Mouse (Mus musculus) macrophage (primary cell): ENCODE results near the gene Eif4e3. TPM values are rescaled to one million over a fixed set of nuclear protein-coding genes. Genes with fewer than 3 reads are reported as not detected.

Source experiments
- H3K27ac ChIP-seq: fragments of 350-480 bp; formaldehyde crosslinking; 2 replicates; pipeline ENCODE4 v1.9.0; 2021
- H3K36me3 ChIP-seq: fragments of 350-480 bp; formaldehyde crosslinking; 2 replicates; pipeline ENCODE4 v1.9.0; 2021; ENCODE audit errors: inconsistent target
- H3K4me3 ChIP-seq: fragments of 350-480 bp; formaldehyde crosslinking; 2 replicates; pipeline ENCODE4 v1.9.0; 2021; ENCODE audit errors: inconsistent target
- H3K79me2 ChIP-seq: fragments of 350-480 bp; formaldehyde crosslinking; 2 replicates; pipeline ENCODE4 v1.9.0; 2021; ENCODE audit errors: inconsistent target
- WGBS: methylation state at CpG from one replicate; pipeline ENCODE4 v1.1.7; 2026; ENCODE audit warnings: inconsistent platforms; ENCODE audit not compliant: missing documents; 5-methylcytosine and 5-hydroxymethylcytosine counted together
- polyA plus RNA-seq: library from polyadenylated mRNA; stranded (reverse); fragments of 250-400 nt; gene quantifications from 3 replicates; pipeline ENCODE4 v1.2.4, GENCODE M21; 2018; ENCODE audit warnings: inconsistent platforms

The Eif4e3 gene
- polyA plus RNA-seq, 1 experiment from 2014 or later: 25.3 TPM

DNA sequence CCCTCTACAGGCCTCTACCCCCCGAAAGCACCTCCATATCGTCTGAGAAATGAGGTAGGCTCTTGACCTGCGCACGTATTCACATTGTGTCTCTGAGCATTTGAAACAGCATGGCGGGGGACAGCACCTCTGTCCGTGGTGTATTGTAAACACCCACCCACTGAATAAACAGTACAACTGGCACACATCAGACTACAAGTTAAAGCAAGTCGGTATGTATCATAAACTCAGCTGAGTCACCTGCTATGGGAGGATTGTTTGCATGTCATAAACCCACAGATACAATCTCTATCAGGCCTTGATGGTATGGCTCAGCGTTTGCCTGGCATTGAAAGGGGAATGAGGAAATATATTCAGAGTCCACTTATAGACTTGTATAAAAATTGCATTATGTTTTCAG lies 10.8 kb upstream of the Eif4e3 start:
- Histone ChIP-seq H3K27ac (no peak overlapping the region), H3K79me2 (no peaks in the 10 kb centered on the region), H3K4me3 (no peak overlapping the region), H3K36me3 (no peaks in the 10 kb centered on the region)
- 82% methylated on average over 8 of the region's 8 CpGs for WGBS

DNA sequence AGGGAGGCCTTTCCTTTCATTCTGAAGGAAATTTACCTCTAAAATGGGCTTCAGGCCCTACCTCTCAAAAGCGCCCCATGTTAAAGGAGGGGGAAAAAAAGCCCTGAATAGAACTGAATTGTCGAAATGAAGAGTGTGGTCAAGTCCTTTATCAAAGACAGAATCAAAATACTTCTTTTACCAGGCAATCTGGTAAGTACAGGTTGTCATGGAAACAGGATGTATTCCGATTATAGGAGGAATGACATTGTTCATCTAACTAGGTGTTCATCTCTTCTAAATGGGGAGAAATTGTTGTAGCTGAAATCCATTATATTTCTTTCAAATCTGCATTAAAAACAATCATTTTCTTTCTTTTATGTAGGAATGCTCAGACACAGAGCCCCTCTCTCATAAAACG lies 7.9 kb upstream of the Eif4e3 start:
- no peak overlapping the region for H3K27ac ChIP-seq

DNA sequence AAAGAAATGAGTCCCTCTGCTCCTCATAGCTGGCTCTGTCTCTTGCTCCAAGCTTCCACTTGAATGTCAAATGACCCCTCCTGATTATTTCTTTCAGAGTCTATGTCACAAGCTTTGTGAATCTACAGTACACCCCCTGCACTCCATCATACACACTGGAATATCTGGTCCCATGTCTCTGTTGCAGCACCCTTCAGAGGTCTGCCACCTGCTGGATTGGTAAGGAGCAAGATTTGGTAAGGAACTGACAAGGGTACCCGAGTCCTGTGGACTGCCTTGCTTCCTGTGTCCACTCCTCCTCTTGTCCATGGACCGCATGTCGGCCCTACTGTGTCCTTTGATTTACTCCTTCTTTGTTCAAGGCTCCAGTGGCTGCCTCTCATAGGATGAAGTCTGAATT lies 5.2 kb upstream of the Eif4e3 start:
- Histone ChIP-seq H3K27ac (no peak overlapping the region), H3K4me3 (no peak overlapping the region), H3K36me3 (no peaks in the 10 kb centered on the region), H3K79me2 (no peaks in the 10 kb centered on the region)
- WGBS: 61% methylated on average over 3 of the region's 3 CpGs

More for the DNA sequence above, 7.9 kb upstream of the Eif4e3 start:
- WGBS: 91% methylated on average over 4 of the region's 4 CpGs
- Histone ChIP-seq H3K79me2 (no peaks in the 10 kb centered on the region), H3K4me3 (no peak overlapping the region), H3K36me3 (no peaks in the 10 kb centered on the region)

DNA sequence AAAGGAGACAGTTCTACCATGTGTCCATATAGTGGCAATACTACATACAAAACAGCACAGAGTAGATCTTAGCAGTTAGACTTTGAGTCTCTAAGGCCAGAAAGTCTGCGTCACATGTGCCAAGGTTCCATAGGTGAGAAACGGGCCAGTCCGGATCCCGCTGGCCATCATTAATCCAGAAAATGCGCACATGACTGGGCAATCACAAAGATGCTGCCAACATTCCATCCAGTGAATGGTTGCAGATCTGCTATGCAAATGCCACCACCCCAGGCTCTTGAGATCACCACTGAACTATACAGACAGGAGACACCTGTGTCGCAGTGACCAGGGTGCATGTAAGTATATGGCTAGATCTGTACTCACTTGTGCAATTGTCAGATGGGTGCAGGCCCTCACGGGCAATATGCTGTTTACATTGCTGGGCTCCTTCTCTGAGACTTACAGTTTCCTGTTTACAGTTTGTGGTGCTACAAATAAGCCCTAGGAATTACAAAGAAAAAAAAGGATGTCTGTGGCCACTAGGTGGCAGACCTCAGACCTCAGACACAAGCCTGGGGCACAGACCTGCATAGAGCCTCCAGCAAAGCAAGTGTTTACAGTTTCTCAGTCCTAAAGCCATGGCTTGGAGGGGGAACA lies 4.0 kb upstream of the Eif4e3 start:
- Histone ChIP-seq H3K36me3 (no peaks in the 10 kb centered on the region), H3K79me2 (no peaks in the 10 kb centered on the region), H3K4me3 (no peak overlapping the region), H3K27ac (no peak overlapping the region)
- 84% methylated on average over 7 of the region's 7 CpGs for WGBS

DNA sequence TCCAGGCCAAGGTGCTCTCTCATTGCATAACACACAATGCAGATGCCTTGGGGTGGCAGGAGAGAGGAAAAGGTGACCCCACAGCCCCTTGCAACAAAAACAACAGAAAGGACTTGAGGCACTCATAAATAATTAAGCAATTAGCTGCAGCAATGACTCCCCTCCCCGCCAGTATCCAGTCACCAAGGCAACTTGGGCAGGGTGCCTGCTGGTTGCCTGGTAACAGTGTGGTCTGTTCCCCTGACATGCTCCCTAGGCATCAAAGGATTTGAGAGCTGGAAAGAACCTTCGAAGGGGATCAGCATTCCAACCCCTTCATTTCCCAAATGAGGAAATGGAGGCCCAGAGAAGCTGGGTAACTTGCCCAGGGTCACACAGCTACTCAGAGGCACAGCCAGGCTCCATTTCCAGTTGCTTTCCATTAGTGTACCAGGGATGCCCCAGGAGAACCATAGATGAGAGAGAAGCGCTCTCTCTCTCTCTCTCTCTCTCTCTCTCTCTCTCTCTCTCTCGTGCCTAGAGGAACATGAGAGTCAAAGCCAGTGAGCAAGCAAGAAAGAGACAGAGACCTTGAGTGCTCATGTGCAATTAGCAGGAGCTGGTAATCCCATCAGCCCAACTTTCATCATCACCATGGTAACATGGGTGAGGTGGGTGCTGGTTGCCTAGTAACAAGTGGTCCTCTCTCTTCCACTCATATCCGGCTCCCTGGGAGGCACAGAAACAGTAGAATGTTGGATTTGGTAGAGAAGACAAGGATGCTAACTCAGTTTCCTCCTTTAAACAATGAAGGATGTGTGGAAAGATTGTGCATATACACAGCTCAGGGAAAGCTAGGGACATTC lies 3.1 kb upstream of the Eif4e3 start:
- Histone ChIP-seq H3K4me3 (no peak overlapping the region), H3K27ac (no peak overlapping the region), H3K36me3 (no peaks in the 10 kb centered on the region), H3K79me2 (peaks cover 7% of the 10 kb centered on the region)
- 84% methylated on average over 4 of the region's 5 CpGs for WGBS

DNA sequence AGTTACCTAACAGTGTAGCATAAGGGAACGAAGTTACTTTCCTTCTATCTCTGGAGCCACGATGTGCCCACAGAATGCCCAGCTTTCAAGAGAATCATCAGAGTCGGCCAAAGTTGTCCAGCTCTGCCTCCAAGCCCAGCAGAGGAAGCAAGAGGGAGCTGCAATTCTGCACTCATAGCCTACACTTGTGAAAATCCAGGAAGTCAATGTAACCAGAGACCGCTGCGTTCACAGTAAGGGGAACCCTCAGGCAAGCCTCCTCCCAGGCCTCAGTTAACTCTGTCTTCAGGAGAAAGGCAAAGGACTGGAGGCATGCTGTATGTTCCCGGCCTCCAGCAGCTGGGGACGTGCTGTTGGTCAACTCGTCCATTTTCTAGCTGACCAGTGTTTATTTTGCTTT lies 719 bp upstream of the Eif4e3 start:
- Histone ChIP-seq H3K4me3 (peak overlapping the region; percentile 57), H3K79me2 (peaks cover 31% of the 10 kb centered on the region), H3K27ac (peak overlapping the region; percentile 59), H3K36me3 (no peaks in the 10 kb centered on the region)
- 3% methylated on average over 8 of the region's 8 CpGs for WGBS

DNA sequence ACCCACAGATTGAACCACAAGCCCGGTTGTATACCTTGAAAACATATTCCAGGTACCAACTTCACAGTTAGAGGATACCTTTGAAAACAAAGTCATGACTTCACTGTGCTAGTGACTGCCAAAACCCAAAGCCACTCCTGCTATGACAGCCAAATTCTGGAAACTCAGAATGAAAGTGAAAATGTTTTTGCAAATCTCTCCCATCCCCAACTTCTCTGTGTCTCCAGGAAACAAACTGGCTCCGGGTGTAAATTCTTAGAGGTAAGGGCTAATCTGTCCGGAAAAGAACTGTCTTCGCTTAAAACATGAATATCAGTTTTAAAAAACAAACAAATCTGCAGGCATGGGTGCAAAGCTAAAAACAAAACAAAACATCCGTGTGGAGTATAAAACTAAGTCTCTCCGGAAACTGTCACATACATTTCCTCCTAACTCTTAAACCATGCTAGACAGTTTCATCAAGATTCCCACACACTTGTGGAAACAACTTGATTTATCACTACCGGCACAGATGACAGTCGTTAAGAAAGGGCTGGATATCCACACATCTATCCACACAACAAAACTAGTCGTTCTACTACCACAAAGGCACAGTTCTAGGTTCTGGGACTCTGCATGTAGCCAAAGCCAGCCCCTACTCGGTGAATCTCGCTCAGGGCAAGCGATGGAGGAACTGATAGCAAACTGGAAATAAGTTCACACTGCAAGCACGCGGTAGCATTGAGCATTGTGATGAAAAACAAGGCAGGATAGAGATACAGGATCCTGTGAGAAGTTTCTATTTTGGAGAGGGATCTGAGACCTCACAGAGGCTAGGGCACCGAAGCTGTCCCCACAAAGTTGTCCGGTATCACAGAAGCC lies 884 bp downstream of the Eif4e3 start:
- 7% methylated on average over 16 of the region's 16 CpGs for WGBS
- Histone ChIP-seq H3K27ac (peak overlapping the region; percentile 47), H3K36me3 (no peaks in the 10 kb centered on the region), H3K79me2 (peaks cover 47% of the 10 kb centered on the region), H3K4me3 (peak overlapping the region; percentile 73)

DNA sequence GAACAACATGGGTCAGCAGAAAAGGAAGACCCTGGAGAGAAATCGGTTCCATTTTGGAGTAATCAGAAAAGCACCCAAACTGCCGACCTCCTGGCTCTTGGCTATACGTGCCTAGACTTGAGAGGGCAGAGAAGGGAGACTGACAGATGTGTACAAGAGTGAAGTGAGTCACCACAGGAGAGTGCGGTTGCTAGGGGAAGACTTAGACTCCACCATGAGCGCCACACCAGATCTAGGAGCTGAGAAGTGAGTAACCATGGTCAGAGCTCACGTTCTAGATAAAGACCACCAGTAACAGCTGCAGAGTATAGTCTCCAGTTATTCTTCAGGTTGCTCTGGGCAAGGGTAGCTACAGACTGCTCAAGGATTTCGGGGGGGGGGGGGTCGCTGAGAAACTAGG lies 3.3 kb downstream of the Eif4e3 start:
- Histone ChIP-seq H3K27ac (no peak overlapping the region), H3K36me3 (no peaks in the 10 kb centered on the region), H3K4me3 (no peak overlapping the region), H3K79me2 (peaks cover 71% of the 10 kb centered on the region)
- 92% methylated on average over 8 of the region's 8 CpGs for WGBS

DNA sequence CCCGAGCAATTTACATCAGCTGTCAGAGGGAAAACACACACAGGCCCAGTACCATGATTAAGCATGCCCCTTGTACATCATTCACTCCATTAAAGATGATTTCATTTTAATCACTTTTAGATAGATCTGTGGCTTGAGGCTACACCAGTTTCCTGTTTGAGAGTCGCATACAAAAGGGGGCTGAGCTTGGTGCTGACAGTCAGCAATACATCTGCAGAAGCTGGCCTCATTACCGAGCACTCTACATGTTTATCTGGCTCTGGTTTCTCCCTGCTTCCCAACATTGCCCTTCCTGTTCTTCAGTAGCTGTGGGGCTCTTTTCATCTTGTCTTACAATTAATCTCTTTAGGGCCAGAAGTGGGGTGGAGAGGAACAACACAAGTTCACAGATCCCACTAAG lies 6.1 kb downstream of the Eif4e3 start:
- peaks cover 88% of the 10 kb centered on the region for H3K79me2 ChIP-seq
- H3K27ac ChIP-seq: no peak overlapping the region
- no peak overlapping the region for H3K4me3 ChIP-seq
- H3K36me3 ChIP-seq: no peaks in the 10 kb centered on the region
- WGBS: 33% methylated on average over 3 of the region's 3 CpGs

DNA sequence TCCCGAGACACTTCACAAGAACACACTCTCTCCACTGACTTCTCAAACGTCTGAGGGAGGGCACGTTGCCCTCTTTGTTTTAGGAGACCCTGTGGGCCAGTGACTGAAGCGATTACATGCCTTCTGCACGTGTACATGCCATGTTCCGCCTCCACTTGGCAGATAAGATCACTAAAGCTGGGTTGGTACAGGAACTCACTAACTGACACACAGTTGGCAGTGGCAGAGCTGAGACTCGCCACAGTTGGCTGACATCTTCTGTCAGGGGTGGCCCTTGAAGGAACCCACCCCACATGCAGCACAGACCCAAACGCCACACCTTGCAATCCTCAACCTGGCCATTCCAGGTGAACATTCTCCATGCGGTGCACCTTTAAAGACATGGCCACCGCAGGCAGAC lies 8.0 kb downstream of the Eif4e3 start:
- H3K79me2 ChIP-seq: peaks cover 86% of the 10 kb centered on the region
- WGBS: 54% methylated on average over 10 of the region's 10 CpGs
- no peak overlapping the region for H3K27ac ChIP-seq
- no peaks in the 10 kb centered on the region for H3K36me3 ChIP-seq
- no peak overlapping the region for H3K4me3 ChIP-seq

DNA sequence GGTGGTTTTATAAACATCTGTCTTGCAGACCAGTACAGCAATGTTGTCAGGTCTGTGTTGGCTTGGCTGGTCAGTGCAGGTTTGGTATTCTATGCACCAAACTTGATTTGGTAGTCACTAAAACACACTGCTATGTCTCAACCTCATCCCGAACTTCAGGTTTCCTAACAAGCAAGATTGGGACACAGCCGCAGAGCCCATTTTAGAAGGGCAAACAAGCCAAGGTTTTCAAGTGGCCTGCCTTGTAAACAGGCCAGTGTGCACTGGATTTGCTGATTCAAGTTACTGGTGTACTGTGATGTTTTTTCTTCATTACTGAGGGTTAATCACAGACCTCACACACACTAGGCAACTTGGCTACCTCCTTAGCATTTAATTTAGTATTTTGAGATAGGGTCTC lies 10.5 kb downstream of the Eif4e3 start:
- 74% methylated on average over 2 of the region's 2 CpGs for WGBS
- peak overlapping the region; percentile 34 for H3K4me3 ChIP-seq
- peak overlapping the region; percentile 66 for H3K27ac ChIP-seq

DNA sequence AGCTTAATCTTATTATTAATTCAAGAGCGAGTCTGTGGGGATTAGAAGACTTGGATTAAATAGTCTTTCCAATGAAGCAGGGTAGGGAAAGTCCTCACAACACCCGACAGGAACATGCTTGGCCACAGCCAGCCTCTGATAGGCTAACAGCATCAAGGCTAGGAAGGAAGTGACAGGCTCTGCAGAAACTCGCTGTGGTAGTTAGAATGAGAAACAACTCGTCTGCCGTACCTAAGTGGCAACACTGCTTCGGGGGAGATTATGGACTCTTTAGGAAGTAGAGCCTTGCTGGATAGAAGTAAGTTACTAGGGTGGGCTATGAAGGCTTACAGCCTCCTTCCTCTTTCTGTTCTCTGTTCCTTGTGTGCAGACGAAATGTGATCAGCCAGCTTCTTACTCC lies 11.1 kb downstream of the Eif4e3 start:
- H3K36me3 ChIP-seq: no peaks in the 10 kb centered on the region
- peak overlapping the region; percentile 66 for H3K27ac ChIP-seq
- H3K79me2 ChIP-seq: peaks cover 69% of the 10 kb centered on the region
- peak overlapping the region; percentile 34 for H3K4me3 ChIP-seq
- WGBS: 0% methylated on average over 7 of the region's 7 CpGs

More for the DNA sequence above, 10.5 kb downstream of the Eif4e3 start:
- Histone ChIP-seq H3K36me3 (no peaks in the 10 kb centered on the region), H3K79me2 (peaks cover 75% of the 10 kb centered on the region)

DNA sequence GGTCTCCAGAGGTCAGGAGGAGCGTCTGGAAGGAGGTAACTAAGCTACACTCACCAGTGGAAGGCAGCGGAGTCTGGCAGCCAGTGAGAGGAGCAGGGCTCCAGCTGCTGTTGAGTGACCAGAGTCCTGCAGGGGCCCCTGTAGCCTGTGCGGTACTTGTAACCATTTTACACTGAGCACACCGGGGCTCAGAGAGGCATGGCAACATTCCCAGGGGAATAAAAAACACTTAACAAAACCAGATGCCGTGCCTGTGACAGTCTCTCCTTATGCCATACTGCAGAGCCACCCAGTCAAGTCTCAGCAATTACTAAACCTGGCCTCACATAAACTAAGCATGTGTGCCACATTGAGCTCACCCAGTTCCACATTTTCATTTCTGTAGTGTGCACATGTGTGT lies 12.2 kb downstream of the Eif4e3 start:
- Histone ChIP-seq H3K79me2 (peaks cover 57% of the 10 kb centered on the region), H3K4me3 (no peak overlapping the region), H3K36me3 (no peaks in the 10 kb centered on the region), H3K27ac (no peak overlapping the region)
- WGBS: 99% methylated on average over 5 of the region's 5 CpGs

DNA sequence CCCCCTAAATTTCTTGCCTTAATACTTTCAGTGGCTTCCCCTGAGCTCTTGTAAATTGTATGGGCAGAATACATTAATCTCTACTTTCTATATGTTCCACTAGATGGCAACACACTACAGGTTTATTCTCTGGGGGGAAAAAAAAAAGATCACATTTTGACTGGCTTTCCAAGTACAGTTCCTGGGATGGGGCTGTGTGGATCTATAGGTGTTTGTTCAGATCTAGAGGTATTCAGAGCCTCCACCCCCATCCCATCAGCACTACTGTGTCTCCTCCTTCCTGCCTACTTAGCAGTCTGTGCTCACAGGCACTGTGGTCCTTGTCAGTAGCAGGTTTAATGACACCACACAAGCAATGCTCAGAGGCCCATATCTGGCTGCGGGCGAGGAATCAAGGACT lies 14.2 kb downstream of the Eif4e3 start:
- 89% methylated on average over 2 of the region's 2 CpGs for WGBS
- no peaks in the 10 kb centered on the region for H3K36me3 ChIP-seq
- peaks cover 37% of the 10 kb centered on the region; the same call in 1 of the 2 replicates for H3K79me2 ChIP-seq
- no peak overlapping the region for H3K4me3 ChIP-seq
- H3K27ac ChIP-seq: no peak overlapping the region
